Mouse (Mus musculus) Patski (cell line): ENCODE measurements at regions not wholly inside any gene's neighbourhood (a gene's known extent, or its start where the extent isn't known, plus 50 kb on each side); places are given as distances from the start of the nearest gene placed in this dataset.

Experiments
- ATAC-seq: fragments of 100-300 bp; one replicate; pipeline ENCODE4 v1.8.0; 2021
- CTCF ChIA-PET: fragments of 350-600 bp; sonication (Branson Sonifier 250); formaldehyde crosslinking; loops from one replicate; lab custom pipeline; 2022; ENCODE audit warnings: inconsistent platforms; lab: Charles Lee
- POLR2A ChIA-PET: fragments of 350-600 bp; sonication (Branson Sonifier 250); formaldehyde crosslinking; loops from one replicate; lab custom pipeline; 2022; ENCODE audit warnings: antibody characterized with exemption, inconsistent platforms; lab: Charles Lee
- DNase-seq: peaks from one replicate; pipeline ENCODE4 v3.0.0-alpha.2; 2011; ENCODE audit warnings: low read depth, low spot score
- H3K27me3 ChIP-seq: fragments of 371-371 bp; one replicate; pipeline ENCODE4 v1.5.1; 2021
- CTCF ChIP-seq: fragments of 100-300 bp; IDR thresholded peaks from one replicate; pipeline ENCODE4 v1.5.1; 2021
- in situ Hi-C: fragments of 300-500 bp; cut with MboI; formaldehyde crosslinking; loops from 3 replicates; pipeline ENCODE4 v1.11.1; 2018; ENCODE audit warnings: low pct_unique_long_range_greater_than_20kb, mixed read lengths

- H3K27me3 ChIP-seq = no peaks in the 10 kb centered on the region
- POLR2A ChIA-PET = no interaction called here
- TF ChIP-seq CTCF = no peak
- in situ Hi-C loops = no loop called here
- no peak for ATAC-seq
- CTCF ChIA-PET = no interaction called here
- no peak for DNase-seq
Observed at GRCm38 (mm10) chrX:75643402-75643801, 65.4 kb upstream of the Rab39b start.
